Mouse (Mus musculus): Measurements from ENCODE around the gene Hmmr.
"Not testable (repeated sequence)": the region's sequence is repeated elsewhere in the genome, so short reads cannot be mapped to it uniquely, and the experiment has no call there.

Gene Hmmr

GRCm38 (mm10) chr11:40733339-40734174 is at the start of gene Hmmr, which contains the start of gene Nudcd2:
Gene Hmmr (minus strand): TSS chr11:40733422.
Gene Nudcd2 (plus strand): TSS chr11:40733667.
- DNase-seq = peak; percentile 92

- DNase-seq = no peak
Observed at GRCm38 (mm10) chr11:40781857-40782256, 48.6 kb upstream of the Hmmr start.

DNA sequence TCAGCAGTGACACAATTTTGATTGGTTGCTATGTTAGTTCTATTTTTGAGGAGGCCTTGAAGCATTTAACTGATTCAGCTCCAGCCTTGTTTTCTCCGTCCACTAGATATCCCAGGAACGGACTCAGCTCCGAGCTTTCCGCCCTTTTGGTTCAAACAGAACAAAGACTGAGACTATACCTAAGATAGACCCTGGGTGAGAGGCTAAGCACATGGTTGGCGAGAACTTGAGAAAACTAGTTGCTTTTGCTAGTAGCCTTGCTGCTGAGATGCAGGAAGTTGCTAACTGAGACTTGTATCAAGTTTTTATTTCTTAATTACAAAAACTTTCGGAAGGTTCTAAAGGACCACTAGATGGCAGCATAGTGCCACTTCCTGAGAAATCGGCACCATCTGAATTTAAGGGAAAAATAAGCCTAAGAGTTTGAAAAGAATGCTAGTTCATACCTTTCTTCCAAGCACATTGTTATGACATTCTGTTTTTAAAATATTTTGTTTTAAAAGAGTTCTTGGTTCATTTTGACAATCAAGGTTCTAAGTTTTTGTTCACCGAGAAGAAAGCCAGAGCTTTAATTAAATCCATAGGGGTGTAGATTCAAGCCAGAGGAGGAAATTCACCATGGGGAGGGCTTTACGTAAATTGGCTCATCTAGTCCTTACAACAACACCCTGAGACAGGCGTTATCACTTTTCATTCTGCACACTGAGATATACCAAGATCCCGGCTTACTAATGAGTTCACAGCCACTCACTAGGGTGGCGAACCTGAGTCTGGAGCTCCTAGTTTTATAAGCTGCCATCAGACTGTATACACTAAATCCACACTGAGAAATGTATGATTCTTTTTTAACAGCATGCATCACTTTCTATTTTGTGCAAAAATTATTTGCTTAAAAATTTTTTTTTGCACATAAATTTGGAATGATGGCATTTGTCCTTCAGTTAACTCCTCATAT is 42.4 kb upstream of the Hmmr start:
- DNase-seq = peak; percentile 6

DNA sequence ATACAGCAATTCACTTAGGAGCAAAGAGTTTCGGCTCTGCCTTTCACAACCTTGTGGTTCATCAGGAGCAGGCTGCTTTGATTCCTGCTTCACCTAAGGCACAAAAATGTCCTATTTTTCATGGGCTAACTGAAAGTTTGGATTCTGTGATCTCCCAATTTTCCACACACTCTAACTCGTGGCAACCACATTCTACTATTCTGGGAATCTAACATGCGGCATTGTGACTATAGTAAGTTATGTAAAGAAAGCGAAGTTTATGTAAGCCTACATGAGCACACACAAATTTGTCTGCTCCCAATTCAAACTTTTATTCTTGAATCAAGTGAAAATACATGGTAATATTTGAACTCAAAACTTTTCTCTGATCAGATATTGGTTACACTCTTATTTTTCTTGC is 31.5 kb upstream of the Hmmr start:
- no peak for DNase-seq

DNA sequence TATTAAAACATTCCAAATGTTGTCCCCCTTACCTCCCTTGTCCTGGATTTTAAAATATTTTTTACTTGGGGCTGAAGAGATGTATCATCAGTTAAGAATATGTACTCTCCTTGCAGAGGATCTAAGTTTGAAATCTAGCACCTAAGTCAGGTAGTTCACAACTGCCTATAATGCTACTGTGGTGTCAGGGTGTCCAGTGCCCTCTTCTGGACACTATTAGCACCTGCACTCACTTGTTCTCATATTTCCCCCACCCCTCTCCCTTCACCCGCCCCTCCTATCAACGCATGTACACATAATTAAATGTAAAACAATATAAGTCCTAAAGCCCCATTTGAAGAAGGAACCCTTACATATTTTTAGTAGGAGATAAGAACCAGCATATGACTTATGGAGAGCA is 30.2 kb upstream of the Hmmr start:
- no peak for DNase-seq

- DNase-seq = no peak
Observed at GRCm38 (mm10) chr11:40759896-40760295, 26.7 kb upstream of the Hmmr start.

GRCm38 (mm10) chr11:40755968-40756367 is 22.7 kb upstream of the Hmmr start:
- no peak for DNase-seq

DNA sequence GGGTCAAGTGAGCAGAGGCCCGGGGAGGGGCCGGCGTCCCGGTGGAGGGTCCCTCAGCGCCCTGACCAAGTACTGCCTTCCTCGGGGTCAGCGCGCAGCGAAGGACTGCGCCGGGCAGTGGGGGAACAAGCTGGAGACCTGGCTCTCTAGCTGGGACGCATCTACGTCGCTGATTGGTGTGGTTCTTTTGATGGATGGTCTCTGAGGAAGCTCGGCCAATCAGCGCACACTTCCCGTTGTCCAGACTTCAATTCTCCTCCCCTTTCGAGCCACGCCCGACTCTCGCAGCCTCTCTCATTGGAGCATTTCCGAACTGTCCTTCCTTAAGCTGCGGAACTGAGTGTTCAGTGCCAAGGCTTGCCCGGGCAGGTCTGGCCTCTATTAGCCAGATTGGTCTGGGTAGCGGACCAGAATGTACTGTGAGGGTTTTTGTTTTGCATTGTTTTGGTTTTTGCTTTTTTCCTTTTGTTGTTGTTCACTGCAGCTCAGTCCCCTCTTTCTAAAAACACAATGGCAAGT is 21.9 kb upstream of the Hmmr start, which contains the start of gene Ccng1:
Ccng1 (minus strand) TSS at position 203 of the 519 bp plus-strand sequence.
- DNase-seq = peak; percentile 92

DNA sequence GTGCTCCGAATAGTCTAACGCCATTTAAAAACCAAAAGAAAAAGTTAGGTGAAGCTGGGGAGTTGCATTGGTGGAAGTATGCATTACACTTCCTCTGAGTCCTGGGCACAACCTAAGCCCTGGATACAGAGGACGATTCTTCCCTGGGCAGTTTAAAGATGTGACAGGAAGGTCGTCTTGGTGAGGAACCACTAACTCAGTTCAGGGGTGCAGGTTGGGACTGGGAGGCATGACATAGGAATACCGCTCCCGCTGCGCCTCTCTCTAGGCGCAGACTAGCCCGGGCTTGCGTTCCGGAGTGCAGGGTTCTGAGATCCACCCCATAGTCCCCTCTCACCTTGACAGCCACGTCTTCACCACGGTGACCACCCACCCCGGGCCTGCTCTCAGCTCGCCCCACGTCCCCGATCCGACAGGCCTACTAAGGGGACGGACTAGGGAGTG is 21.5 kb upstream of the Hmmr start:
- no peak for DNase-seq

DNA sequence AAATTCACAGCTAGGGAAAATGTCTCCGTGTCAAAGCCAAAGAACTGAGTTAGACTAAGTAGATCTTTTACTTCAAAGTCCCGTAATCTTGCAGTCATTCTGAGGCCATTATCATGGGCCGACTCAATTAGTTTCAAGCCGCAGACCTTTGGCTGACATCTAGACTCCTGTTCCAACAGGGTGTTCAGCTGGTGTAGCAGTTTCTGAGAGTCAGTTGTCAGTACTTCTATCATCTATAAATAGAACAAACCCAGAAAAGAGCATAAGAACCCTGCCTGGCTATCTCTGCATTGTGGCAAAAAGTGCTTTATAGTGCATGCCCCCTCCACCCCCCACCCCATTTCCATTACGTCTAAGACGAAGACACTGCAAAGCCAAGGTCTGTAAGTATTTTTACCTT is 20.6 kb upstream of the Hmmr start:
- no peak for DNase-seq

GRCm38 (mm10) chr11:40747716-40748115 is 14.5 kb upstream of the Hmmr start:
- no peak for DNase-seq

DNA sequence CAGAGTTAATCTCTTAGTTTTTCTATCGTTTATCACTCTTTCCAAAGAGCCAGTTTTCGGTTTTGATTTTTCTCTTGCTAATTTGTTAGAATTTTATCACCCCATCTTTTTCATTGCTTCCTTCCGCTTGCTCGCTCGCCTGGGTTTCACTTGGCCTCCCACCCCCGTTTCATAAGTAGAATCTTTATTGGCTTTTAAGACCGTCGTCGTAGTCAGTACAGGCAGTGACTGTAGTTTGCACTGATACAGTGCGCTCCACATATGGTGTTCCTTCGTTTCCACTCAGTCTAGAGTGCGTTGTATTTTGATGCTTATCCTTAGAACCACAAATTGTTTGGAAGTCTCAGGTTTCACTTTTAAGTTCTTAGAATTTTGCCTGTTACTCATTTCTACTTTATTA is 13.1 kb upstream of the Hmmr start:
- no peak for DNase-seq

GRCm38 (mm10) chr11:40744348-40744747 is 11.1 kb upstream of the Hmmr start:
- DNase-seq = no peak

- DNase-seq = no peak
Observed at GRCm38 (mm10) chr11:40741605-40742262, 8.5 kb upstream of the Hmmr start.

DNA sequence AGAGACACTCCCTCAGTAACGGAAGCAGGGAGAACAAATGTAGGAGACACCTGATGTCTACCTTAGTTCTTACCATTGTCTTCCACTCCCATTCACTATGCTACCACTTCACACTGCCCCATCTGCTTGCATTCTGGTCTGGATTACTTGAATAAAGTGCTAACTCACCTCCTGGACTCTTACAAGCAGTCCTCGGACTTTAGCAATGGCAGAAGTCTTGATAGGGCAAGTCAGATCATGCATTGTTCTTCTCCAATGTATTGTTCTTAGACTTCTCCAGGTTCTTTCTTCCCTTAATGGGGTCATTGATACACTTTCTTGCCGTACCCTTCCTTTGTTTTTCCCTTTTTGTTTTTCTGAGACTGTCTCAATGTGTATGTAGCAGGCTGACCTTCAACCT is 4.1 kb upstream of the Hmmr start:
- DNase-seq = no peak

DNA sequence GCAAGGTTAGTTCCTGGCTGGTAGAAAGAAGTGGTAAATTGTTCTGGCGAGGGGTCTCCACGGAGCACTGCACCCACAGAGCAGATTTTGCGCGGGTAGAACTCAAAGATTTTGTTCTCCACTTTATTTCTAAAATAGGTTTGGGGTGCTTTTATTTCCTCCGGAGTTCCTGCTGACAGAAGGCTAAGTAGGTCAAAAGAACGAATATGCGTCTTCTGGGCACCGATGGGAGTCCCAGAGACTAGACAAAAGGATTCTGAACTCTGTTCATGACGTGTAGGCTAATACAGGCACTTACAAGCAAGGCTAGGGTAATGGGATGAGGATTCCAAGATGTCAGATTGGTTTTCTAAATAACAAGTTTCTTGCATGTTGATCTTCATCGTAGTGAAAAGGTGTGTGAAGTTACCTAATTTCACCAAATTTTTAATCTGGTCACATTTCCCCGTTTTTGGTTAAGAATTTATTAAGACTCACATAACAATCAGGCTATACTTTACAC is 1.1 kb upstream of the Hmmr start:
- DNase-seq = no peak

GRCm38 (mm10) chr11:40732997-40733338 is 254 bp downstream of the Hmmr start:
- no peak for DNase-seq

DNA sequence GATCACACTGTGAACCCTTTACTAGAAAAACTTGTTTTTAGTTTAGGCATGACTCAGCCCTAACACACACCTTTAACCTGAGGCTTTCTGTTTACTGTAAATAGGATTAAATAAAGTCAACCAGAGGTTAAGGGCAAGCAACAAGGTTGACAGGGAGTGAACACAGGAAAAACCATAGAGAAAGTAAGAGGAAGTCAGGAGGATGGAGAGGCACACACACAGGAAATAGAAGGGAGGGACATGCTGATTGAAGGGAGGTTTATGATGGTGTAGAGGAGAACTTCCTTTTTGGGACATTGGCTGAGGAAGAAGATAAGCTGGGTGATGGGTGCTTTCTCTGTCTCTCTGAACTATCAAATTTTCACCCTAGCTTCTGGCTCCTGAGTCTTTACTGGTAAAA is 14.9 kb downstream of the Hmmr start:
- DNase-seq = no peak

DNA sequence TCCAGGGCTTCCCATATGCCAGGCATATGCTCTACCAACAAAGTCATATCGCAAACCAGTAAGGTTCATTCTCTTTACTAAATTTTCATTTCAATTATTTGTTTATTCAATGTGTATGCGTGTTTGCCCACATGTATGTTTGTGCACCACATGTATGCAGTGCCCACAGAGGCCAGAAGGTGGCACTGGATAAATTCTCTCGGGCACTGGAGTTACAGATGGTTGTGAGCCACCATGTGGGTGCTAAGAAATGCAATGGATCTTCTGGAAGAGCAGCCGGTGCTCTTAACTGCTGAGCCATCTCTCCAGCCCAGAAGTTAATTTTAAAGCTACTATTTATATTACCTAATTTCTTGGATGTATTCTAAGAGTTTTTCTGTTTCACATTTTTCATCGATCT is 17.7 kb downstream of the Hmmr start:
- no peak for DNase-seq

DNA sequence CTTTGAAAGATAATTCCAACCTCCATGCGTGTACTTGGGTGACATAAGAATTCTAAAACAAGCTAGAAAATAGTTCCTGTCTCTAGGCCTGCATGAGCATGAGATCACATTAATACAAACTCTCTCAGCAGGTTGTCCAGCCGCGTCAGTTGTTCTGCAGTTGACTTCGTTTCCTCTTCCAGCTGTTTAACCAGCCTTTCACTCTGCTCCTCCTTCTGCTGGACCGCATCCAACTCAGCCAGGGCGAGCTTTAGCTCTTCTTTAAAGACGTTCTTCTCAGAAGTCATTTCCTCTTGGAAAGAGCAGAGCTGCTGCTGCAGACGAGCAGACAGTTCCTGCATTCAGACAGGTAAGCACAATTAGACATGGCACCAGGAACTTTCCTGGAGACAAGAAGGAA is 19.4 kb downstream of the Hmmr start:
- peak; percentile 26 for DNase-seq

DNA sequence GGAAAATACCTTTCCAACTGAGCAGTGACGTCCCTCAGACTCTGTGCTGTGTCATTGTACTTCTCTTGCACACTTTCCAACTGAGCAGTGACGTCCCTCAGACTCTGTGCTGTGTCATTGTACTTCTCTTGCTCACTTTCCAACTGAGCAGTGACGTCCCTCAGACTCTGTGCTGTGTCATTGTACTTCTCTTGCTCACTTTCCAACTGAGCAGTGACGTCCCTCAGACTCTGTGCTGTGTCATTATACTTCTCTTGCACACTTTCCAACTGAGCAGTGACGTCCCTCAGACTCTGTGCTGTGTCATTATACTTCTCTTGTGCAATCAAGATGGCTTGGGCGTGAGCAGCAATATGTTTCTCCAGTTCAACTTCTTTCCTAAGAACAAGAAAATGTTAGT is 23.3 kb downstream of the Hmmr start:
- DNase-seq = not testable (repeated sequence)

- DNase-seq = no peak
Observed at GRCm38 (mm10) chr11:40695103-40695502, 38.1 kb downstream of the Hmmr start, which contains the start of gene Mat2b. Gene Mat2b (minus strand): TSS chr11:40695203.

Measured in lung, postnatal 14 days (tissue).